Mouse (Mus musculus) Patski (cell line): ENCODE results near the gene Cdkl1. TPM values are rescaled to one million over a fixed set of nuclear protein-coding genes. Genes with fewer than 3 reads are reported as not detected.

ENCODE experiments used
- ATAC-seq: fragments of 100-300 bp; one replicate; pipeline ENCODE4 v1.8.0; 2021
- CTCF ChIA-PET: fragments of 350-600 bp; sonication (Branson Sonifier 250); formaldehyde crosslinking; loops from one replicate; lab custom pipeline; 2022; ENCODE audit warnings: inconsistent platforms; lab: Charles Lee
- POLR2A ChIA-PET: fragments of 350-600 bp; sonication (Branson Sonifier 250); formaldehyde crosslinking; loops from one replicate; lab custom pipeline; 2022; ENCODE audit warnings: antibody characterized with exemption, inconsistent platforms; lab: Charles Lee
- DNase-seq: peaks from one replicate; pipeline ENCODE4 v3.0.0-alpha.2; 2011; ENCODE audit warnings: low read depth, low spot score
- H3K27me3 ChIP-seq: fragments of 371-371 bp; one replicate; pipeline ENCODE4 v1.5.1; 2021
- CTCF ChIP-seq: fragments of 100-300 bp; IDR thresholded peaks from one replicate; pipeline ENCODE4 v1.5.1; 2021
- in situ Hi-C: fragments of 300-500 bp; cut with MboI; formaldehyde crosslinking; loops from 3 replicates; pipeline ENCODE4 v1.11.1; 2018; ENCODE audit warnings: low pct_unique_long_range_greater_than_20kb, mixed read lengths
- polyA plus RNA-seq: library from polyadenylated mRNA; unstranded; gene quantifications from one replicate; pipeline ENCODE4 v1.2.3, GENCODE M21; 2021

The Cdkl1 gene
- polyA plus RNA-seq, 1 experiment from 2014 or later: 1.3 TPM

- POLR2A ChIA-PET: no interaction called here
- DNase-seq (no peak), ATAC-seq (no peak)
- in situ Hi-C loops: no loop called here
- CTCF ChIA-PET: no interaction called here
- H3K27me3 ChIP-seq: no peaks in the 10 kb centered on the region
- TF ChIP-seq CTCF: no peak
These were observed 5.6 kb downstream of the Cdkl1 start for GRCm38 (mm10) chr12:69785471-69785870.

GRCm38 (mm10) chr12:69783247-69784025 lies 7.6 kb downstream of the Cdkl1 start:
- in situ Hi-C loops: no loop called here
- peak; percentile 78 for ATAC-seq
- no peak for DNase-seq
- POLR2A ChIA-PET: no interaction called here
- no peaks in the 10 kb centered on the region for H3K27me3 ChIP-seq
- CTCF ChIA-PET: interaction anchor here (1.3 to 2.4 kb wide), 2 partner anchors 8 to 40 kb away, joined by 4 to 8 read pairs; partner anchors contain the start of gene Cdkl1
- no peak for TF ChIP-seq CTCF

DNA sequence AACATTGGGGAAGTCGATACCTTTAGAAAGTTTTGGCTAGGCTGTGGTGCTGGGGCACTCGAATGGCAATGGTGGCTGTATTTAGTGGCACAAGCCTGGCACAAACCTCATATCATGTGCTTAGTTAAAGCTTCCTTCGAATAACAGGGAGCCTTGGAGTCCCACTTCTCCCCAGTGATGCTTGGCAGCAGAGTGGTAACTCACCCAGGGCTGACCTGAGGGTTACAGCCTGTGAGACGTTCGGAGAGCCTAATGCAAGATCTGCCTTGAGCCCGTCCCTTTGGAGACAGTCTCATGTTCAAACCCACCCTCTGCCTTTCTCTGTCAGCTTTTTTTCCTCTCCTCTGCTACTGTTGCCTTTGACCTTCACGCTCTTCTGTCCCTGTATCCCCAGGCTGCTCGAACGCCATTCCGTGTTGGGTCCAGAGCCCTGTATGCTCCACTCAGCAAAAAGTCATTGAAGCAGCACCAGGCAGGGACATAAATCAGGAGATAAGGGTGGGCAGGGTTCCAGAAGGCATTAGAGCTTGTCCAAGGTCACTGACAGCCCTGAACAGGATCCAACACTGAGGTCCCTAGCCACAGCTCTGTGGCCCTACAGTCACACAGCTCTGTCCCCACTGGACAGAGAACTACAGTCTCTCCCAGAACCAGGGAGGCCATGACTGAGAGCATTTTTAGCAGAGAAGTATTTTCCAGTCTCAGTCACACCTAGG lies 9.0 kb downstream of the Cdkl1 start:
- TF ChIP-seq CTCF: no peak
- H3K27me3 ChIP-seq: no peaks in the 10 kb centered on the region
- no peak for DNase-seq
- in situ Hi-C loops: no loop called here
- CTCF ChIA-PET: interaction anchor here (1.3 to 2.4 kb wide), 2 partner anchors 10 to 41 kb away, joined by 4 to 8 read pairs; partner anchors contain the start of gene Cdkl1
- ATAC-seq: peak; percentile 50
- POLR2A ChIA-PET: no interaction called here

GRCm38 (mm10) chr12:69781480-69781879 lies 9.6 kb downstream of the Cdkl1 start:
- ChIA-PET CTCF (interaction anchor here (2.4 kb wide), 1 partner anchor 10 kb away, joined by 8 read pairs; the partner anchor contains the start of gene Cdkl1), POLR2A (no interaction called here)
- no peak for TF ChIP-seq CTCF
- in situ Hi-C loops: no loop called here
- no peak for DNase-seq
- no peak for ATAC-seq
- H3K27me3 ChIP-seq: no peaks in the 10 kb centered on the region

DNA sequence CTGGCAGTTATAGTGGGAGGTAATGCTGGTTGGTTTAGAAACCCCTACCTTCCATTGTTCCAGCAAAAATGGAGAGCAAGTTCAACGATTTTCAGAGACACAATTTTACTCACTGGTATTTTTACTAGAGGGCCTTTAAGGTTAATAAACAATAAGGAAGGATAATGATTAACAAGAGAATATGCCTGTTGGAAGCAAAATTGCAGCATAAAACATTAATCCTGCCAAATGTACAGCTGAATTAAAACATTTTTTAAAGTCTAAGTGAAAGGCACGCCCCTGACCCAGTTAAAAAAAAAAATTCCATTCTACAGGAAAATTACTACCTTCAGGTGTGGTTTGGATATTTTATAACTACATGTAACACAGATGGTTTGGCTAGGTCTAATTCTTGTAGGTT lies 13.1 kb downstream of the Cdkl1 start:
- DNase-seq (no peak), ATAC-seq (no peak)
- POLR2A ChIA-PET: no interaction called here

GRCm38 (mm10) chr12:69777341-69777730 lies 13.7 kb downstream of the Cdkl1 start:
- ATAC-seq (no peak), DNase-seq (no peak)
- in situ Hi-C loops: no loop called here
- ChIA-PET POLR2A (no interaction called here), CTCF (interaction anchor here (0.7 to 1.4 kb wide), 2 partner anchors 9 to 15 kb away, joined by 3 read pairs; no protein-coding TSS in a partner anchor)
- no peak for TF ChIP-seq CTCF
- no peaks in the 10 kb centered on the region for H3K27me3 ChIP-seq

More for the DNA sequence above, 13.1 kb downstream of the Cdkl1 start:
- CTCF ChIA-PET: interaction anchor here (0.7 to 1.4 kb wide), 2 partner anchors 10 to 16 kb away, joined by 3 read pairs; no protein-coding TSS in a partner anchor
- in situ Hi-C loops: no loop called here
- no peak for TF ChIP-seq CTCF
- H3K27me3 ChIP-seq: no peaks in the 10 kb centered on the region

DNA sequence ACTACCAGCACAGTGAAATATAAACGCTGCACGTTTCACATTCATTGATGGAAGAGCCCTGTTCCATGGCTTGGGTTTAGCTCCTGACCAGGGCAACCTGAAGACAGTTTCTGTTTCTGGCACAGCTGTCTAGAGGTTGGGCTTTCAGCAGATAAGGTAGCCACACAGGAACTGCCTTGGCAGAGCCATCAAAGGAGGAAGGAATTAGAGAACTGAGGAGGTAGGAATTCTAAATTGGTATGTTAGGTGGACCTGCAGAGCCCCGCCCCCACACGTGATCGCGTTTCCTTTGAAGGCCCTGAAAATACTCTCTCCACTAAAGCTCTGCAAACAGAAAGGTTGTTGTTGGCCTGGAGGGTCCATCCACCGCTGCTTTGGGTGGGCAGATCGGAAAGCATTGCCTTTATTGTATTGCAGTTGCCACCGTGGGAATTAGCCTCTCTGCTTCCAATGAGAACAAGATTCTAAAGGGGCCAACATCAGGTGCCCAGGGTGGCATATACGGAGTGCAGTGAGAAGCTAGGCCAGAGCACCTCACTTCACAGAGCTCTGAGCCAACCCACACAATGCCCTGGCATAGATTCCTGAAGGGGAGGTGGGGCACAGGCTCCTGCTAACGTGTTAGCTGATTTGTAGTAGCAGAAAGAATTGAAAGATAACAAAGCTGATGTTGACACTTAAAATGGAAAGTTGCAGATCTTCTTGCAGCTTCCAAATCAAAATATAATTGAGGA lies 14.3 kb downstream of the Cdkl1 start:
- CTCF ChIA-PET: interaction anchor here (1.4 kb wide), 1 partner anchor 9 kb away, joined by 3 read pairs; no protein-coding TSS in a partner anchor
- H3K27me3 ChIP-seq: no peaks in the 10 kb centered on the region
- DNase-seq: no peak
- TF ChIP-seq CTCF: no peak
- ATAC-seq: no peak
- POLR2A ChIA-PET: no interaction called here
- in situ Hi-C loops: no loop called here

DNA sequence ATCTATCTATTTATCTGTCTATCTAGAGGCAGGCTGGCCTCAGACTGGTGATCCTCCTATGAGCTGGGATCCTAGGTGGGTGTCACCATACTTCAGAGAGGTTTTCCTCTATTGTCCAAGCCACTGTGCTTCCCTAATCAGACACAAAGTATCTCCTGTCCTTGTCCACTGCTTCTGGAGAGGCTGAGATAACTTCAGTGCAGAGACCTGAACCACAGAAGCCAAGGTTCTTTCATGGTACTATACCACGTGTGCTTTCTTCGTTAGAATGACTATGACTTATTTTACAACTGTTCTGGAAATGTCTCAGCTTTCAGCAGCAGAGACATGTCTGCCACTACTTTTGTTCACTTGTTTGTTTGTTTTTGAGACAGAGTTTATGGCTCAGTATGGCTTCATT lies 22.2 kb downstream of the Cdkl1 start:
- in situ Hi-C loops: no loop called here
- no peak for TF ChIP-seq CTCF
- no peaks in the 10 kb centered on the region for H3K27me3 ChIP-seq
- ATAC-seq (no peak), DNase-seq (no peak)
- ChIA-PET POLR2A (no interaction called here), CTCF (interaction anchor here (1.0 kb wide), 1 partner anchor 11 kb away, joined by 3 read pairs; no protein-coding TSS in a partner anchor)

DNA sequence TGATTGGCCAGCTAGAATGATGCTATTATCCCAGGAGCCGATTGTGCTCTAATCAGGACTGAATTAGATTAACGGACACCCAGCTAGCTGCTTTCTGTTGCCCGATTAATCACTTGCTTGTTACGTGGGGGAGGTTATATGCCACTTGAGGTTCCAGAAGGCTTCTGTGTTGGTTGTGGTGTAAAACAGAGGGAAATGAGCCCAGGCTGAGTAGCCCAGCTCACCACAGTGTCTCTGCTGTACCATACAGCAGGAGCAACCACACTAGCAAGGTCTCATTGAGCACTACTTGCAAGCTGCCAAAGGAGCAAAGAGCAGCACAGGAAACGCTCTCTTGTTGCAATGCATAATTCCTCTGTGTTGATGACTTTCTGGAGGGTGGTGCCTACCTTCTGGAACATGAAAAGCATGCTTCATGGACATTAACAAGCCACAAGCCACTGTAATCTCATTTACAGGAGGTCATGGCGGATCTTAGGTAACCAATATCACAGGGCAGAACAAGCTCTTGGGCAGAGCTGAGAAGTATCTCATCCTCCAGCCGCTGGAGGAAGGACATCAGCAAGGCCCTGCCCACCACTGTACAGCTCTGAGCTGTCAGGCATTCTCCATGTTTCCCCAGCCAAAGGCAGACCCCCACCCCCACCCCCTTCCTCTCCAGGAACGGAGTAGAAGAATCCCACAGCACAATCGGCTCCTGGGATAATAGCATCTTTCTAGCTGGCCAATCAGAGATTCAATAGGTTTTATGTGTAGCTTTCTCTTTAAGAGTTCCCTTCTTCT lies 23.4 kb downstream of the Cdkl1 start:
- no peaks in the 10 kb centered on the region for H3K27me3 ChIP-seq
- TF ChIP-seq CTCF: no peak
- ChIA-PET POLR2A (interaction anchor here (0.6 kb wide), 1 partner anchor 9 kb away, joined by 3 read pairs; no protein-coding TSS in a partner anchor), CTCF (interaction anchor here (0.8 kb wide), 1 partner anchor 10 kb away, joined by 3 read pairs; no protein-coding TSS in a partner anchor)
- in situ Hi-C loops: no loop called here
- DNase-seq (no peak), ATAC-seq (no peak)
